Mouse (Mus musculus) G1E (cell line): ENCODE measurements around the gene Trim24. TPM values are rescaled to one million over a fixed set of nuclear protein-coding genes. Genes with fewer than 3 reads are reported as not detected.
A peak's percentile ranks its signal among the peaks of the same experiment; 100 is the strongest.
"Not testable (repeated sequence)": the region's sequence is repeated elsewhere in the genome, so short reads cannot be mapped to it uniquely, and the experiment has no call there.

Experiments used
- ATAC-seq: 2 replicates; pipeline ENCODE4 v1.8.0; 2016; ENCODE audit warnings: mild to moderate bottlenecking; ENCODE audit not compliant: insufficient number of reproducible peaks, poor library complexity, low FRiP score, severe bottlenecking; ENCODE audit errors: extremely low read depth
- DNase-seq: peaks from one replicate; pipeline ENCODE4 v3.0.0; 2012; ENCODE audit warnings: low spot score
- H3K27me3 ChIP-seq: 2 replicates; pipeline ENCODE4 v1.6.1; 2012; ENCODE audit warnings: mild to moderate bottlenecking, low read length, inconsistent platforms; ENCODE audit not compliant: insufficient read depth
- H3K36me3 ChIP-seq: replicated peaks from 2 replicates; pipeline ENCODE3; 2012; ENCODE audit warnings: mild to moderate bottlenecking, inconsistent platforms
- H3K4me1 ChIP-seq: 2 replicates; pipeline ENCODE4 v1.6.1; 2012; ENCODE audit warnings: low read depth, low read length, inconsistent platforms, mixed read lengths; ENCODE audit not compliant: insufficient read depth
- H3K4me3 ChIP-seq: 2 replicates; pipeline ENCODE4 v1.5.1; 2012; ENCODE audit warnings: low read depth, mild to moderate bottlenecking, inconsistent platforms, low read length, moderate library complexity, mixed read lengths
- H3K9me3 ChIP-seq: replicated peaks from 2 replicates; pipeline ENCODE4 v1.6.1; 2012; ENCODE audit warnings: inconsistent platforms
- CTCF ChIP-seq: IDR thresholded peaks from 2 replicates; pipeline ENCODE4 v1.5.1; 2012; ENCODE audit warnings: low read depth, low read length, inconsistent platforms, mixed read lengths
- GATA1 ChIP-seq: IDR thresholded peaks from 2 replicates; pipeline ENCODE4 v1.6.1; 2012; ENCODE audit warnings: borderline replicate concordance, low read length, inconsistent platforms, mixed read lengths
- GATA2 ChIP-seq: IDR thresholded peaks from 2 replicates; pipeline ENCODE4 v1.6.1; 2012; ENCODE audit warnings: low read depth, low read length, inconsistent platforms, borderline replicate concordance
- POLR2AphosphoS5 ChIP-seq: IDR thresholded peaks from 2 replicates; pipeline ENCODE4 v1.6.1; 2012; ENCODE audit warnings: low read depth, low read length, inconsistent platforms; ENCODE audit not compliant: insufficient replicate concordance
- TAL1 ChIP-seq: conservative IDR thresholded peaks from 2 replicates; pipeline ENCODE4 v1.6.1; 2012; ENCODE audit warnings: low read depth, low read length, inconsistent platforms, mixed read lengths
- polyA plus RNA-seq: library from polyadenylated mRNA; stranded (reverse); fragments of >175 nt; gene quantifications from 2 replicates; pipeline ENCODE4 v1.2.3, GENCODE M21; 2012
- total RNA-seq, 2 experiments: library from RNA; stranded (forward) in 1 of 2; stranded (reverse) in 1 of 2; fragments of 200-1000 nt in 1 of 2; fragments of >200 nt in 1 of 2; fragmentation: Nextera tagmentation in 1 of 2; gene quantifications; 2 replicates each; pipeline ENCODE4 v1.2.3; 2014 to 2017

The Trim24 gene
- total and polyA plus RNA-seq, 3 experiments = 7.0 to 63.1 (median 25.0) TPM

DNA sequence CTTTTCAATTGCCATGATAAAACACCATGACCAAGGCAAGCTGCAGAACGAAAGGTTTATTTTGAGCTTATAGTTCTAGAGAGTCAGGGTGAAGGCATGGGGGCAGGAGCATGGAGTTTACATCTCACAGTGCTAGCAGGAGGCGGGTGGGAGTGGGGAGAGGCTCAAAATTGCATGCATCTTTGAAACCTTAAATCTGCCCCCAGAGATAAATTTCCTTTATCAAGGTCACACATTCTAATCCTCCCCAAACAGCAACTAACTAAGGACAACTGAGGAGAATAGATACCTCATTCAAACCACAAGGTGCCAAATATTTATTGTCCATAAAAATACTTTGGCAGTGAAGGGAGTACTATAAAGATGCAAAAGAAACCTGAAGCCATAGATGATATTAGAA, 19.3 kb upstream of the Trim24 start:
- Histone ChIP-seq H3K9me3 (no peaks in the 10 kb centered on the region), H3K4me1 (peaks cover 11% of the 10 kb centered on the region), H3K4me3 (no peak overlapping the region), H3K36me3 (no peaks in the 10 kb centered on the region), H3K27me3 (no peaks in the 10 kb centered on the region)
- no peak for DNase-seq
- ATAC-seq = no peak; the same call in 1 of the 2 replicates
- no peak for TF ChIP-seq TAL1
- TF ChIP-seq GATA1 = no peak
- TF ChIP-seq GATA2 = no peak
- TF ChIP-seq CTCF = no peak
- no peak for TF ChIP-seq POLR2AphosphoS5

DNA sequence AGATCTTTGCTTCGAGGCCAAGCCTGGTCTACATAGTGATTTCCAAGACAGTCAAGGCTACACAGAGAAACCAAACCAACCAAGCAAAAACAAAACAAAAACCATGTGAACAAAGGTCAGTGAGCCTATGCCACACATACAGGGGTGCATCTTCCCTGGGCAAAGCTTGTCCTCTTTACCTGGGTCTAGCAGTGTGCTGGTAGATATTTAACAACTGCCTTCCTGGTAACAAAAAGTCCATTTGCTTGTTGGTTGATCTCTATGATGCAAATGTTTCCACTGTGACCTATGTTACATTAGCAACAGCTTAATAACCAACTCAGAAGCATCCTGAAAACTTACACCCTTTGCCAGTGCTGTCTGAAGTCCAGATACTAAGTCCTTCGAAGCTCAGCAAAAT, 17.3 kb upstream of the Trim24 start:
- peaks cover 11% of the 10 kb centered on the region for H3K4me1 ChIP-seq

DNA sequence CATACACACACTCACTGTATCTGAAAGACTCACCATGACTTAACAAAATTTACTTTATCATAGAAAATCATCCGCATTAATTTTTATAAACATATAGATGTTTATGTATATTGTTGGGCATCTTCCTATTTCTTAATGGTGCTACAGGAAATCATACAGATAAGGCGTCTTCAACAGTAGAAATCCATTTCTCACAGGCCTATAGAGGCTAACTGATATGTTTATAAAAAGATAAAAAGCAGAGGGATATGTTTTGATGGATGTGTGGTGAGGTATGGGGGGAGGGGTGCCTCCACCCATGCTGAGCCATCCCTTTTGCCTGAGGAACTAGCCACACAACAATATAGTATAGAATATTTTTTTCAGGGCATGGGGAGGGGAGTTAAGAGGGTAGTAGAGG, 15.2 kb upstream of the Trim24 start:
- H3K27me3 ChIP-seq = no peaks in the 10 kb centered on the region
- TF ChIP-seq GATA1 (no peak), CTCF (no peak), POLR2AphosphoS5 (no peak), GATA2 (no peak), TAL1 (no peak)
- no peak overlapping the region for H3K4me3 ChIP-seq
- peaks cover 11% of the 10 kb centered on the region for H3K4me1 ChIP-seq
- ATAC-seq (peak; percentile 45; the same call in 1 of the 2 replicates), DNase-seq (no peak)
- no peaks in the 10 kb centered on the region for H3K9me3 ChIP-seq
- no peaks in the 10 kb centered on the region for H3K36me3 ChIP-seq

More for the DNA sequence above, 17.3 kb upstream of the Trim24 start:
- Histone ChIP-seq H3K9me3 (no peaks in the 10 kb centered on the region), H3K27me3 (no peaks in the 10 kb centered on the region), H3K36me3 (no peaks in the 10 kb centered on the region), H3K4me3 (no peak overlapping the region)
- no peak for DNase-seq
- no peak for ATAC-seq
- TF ChIP-seq TAL1 (no peak), GATA1 (no peak), GATA2 (no peak), CTCF (no peak), POLR2AphosphoS5 (no peak)

DNA sequence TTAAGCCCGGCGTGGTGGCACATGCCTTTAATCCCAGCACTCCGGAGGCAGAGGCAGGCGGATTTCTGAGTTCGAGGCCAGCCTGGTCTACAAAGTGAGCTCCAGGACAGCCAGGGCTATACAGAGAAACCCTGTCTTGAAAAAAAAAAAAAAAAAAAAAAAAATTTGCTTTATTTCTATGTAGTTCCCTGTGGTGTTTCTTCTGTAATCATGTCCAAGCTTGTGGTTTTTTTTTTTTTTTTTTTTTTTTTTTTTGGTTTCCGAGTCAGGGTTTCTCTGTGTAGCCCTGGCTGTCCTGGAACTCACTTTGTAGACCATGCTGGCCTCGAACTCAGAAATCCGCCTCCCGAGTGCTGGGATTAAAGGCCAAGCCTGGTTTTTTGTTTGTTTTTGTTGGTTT, 14.3 kb upstream of the Trim24 start:
- not testable (repeated sequence) for H3K9me3 ChIP-seq, ATAC-seq, H3K36me3 ChIP-seq, H3K27me3 ChIP-seq, H3K4me3 ChIP-seq, DNase-seq
- peaks cover 11% of the 10 kb centered on the region for H3K4me1 ChIP-seq

DNA sequence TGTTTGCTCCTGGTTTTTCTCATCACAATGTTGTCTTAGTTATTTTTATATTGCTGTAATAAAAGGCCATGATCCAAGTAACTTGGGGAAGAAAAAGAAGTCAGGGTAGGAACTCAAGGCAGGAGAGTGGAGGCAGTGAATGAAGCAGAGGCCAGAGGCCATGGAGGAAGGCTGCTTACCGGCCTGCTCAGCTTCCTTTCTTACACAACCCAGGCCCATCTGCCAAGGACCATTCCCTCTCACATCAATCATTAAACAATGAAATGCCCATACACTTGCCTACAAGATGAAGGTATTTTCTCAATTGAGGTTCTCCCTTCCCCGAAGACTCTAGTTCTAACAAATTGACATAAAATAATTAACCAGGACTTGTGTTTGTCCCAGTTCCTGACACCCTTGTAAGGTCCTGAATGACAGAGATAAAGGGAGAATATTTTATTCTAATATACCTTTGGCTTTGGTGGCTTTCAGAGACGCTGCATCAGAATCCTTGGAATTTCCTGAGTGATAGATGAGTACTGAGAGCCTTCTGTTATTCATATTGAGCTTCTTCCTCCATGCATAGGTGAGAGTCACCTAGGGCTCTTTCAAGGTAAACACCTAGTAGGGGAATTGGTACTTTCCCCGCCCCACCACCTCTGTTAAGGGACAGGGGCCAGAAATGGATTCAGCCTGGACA, 13.3 kb upstream of the Trim24 start:
- Histone ChIP-seq H3K9me3 (no peaks in the 10 kb centered on the region), H3K36me3 (no peaks in the 10 kb centered on the region), H3K4me1 (peaks cover 11% of the 10 kb centered on the region), H3K4me3 (no peak overlapping the region), H3K27me3 (no peaks in the 10 kb centered on the region)
- ATAC-seq (no peak), DNase-seq (no peak)
- no peak for TF ChIP-seq POLR2AphosphoS5
- no peak for TF ChIP-seq CTCF
- TF ChIP-seq TAL1 = no peak
- TF ChIP-seq GATA2 = no peak
- TF ChIP-seq GATA1 = no peak

DNA sequence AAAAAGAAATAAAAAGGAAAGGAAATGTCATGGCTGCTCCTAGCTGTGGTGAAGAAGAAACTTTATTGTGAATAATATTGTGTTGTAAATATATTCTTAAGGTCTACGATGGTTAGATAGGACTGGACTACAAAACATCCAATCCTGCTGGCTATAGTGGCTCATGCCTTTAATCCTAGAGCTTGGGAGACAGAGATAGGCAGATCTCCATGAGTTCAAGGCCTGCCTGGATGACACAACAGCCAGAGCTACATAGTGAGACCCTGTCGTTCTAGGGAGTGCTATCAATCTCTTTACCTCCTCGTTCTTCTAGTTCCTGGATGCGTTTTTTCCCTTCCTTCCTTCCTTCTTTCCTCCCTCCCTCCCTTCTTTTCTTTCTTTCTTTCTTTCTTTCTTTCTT, 12.5 kb upstream of the Trim24 start:
- DNase-seq (no peak), ATAC-seq (no peak)
- no peaks in the 10 kb centered on the region for H3K27me3 ChIP-seq
- no peaks in the 10 kb centered on the region for H3K9me3 ChIP-seq
- no peak overlapping the region for H3K4me3 ChIP-seq
- peaks cover 9% of the 10 kb centered on the region for H3K4me1 ChIP-seq
- no peaks in the 10 kb centered on the region for H3K36me3 ChIP-seq
- no peak for TF ChIP-seq TAL1
- no peak for TF ChIP-seq GATA1
- no peak for TF ChIP-seq GATA2
- no peak for TF ChIP-seq CTCF
- no peak for TF ChIP-seq POLR2AphosphoS5
